Mouse (Mus musculus): ENCODE results near the gene Adamts3. TPM values are rescaled to one million over a fixed set of nuclear protein-coding genes. Genes with fewer than 3 reads are reported as not detected.

The Adamts3 gene
- total RNA-seq, 1 experiment = 1.2 TPM

- no peak for DNase-seq (ENCODE audit: low read depth, low spot score)
- TF ChIP-seq ZNF384 (IDR thresholded peaks at IDR 0.05; ENCODE audit: low read depth, low read length) (no peak), HCFC1 (IDR thresholded peaks at IDR 0.05; ENCODE audit: borderline replicate concordance, insufficient read depth, low read length) (no peak), MAFK (IDR thresholded peaks at IDR 0.05; ENCODE audit: insufficient read depth, low read depth, low read length) (no peak), ZC3H11A (IDR thresholded peaks at IDR 0.05; ENCODE audit: borderline replicate concordance, low read depth, low read length) (no peak), CHD2 (IDR thresholded peaks at IDR 0.05; ENCODE audit: low read depth, low read length) (no peak)
- H3K4me3 ChIP-seq (ENCODE audit: insufficient read depth in 1 of 2, low read depth in 1 of 2, low read length in 2 of 2, poor library complexity in 1 of 2, severe bottlenecking in 1 of 2) = no peak overlapping the region
- H3K36me3 ChIP-seq (ENCODE audit: control insufficient read depth, insufficient read depth, low read length, poor library complexity, severe bottlenecking) = no peaks in the 10 kb centered on the region
- in situ Hi-C loops (cut with MboI; ENCODE audit: low sequenced_read_pairs in 2 of 2, unreplicated experiment in 2 of 2) = no loop called here
- H3K9me3 ChIP-seq (ENCODE audit: control insufficient read depth, insufficient read depth, low read depth, low read length) = no peaks in the 10 kb centered on the region
- H3K27ac ChIP-seq (ENCODE audit: insufficient read depth, low read depth, low read length, poor library complexity, severe bottlenecking) = no peak overlapping the region
- no peaks in the 10 kb centered on the region for H3K4me1 ChIP-seq (ENCODE audit: control insufficient read depth in 2 of 2, insufficient read depth in 2 of 2, low read length in 2 of 2, poor library complexity in 1 of 2)
- H3K9ac ChIP-seq (ENCODE audit: insufficient read depth, low read depth, low read length, poor library complexity, severe bottlenecking) = no peak overlapping the region
Measured at GRCm38 (mm10) chr5:89816610-89817009, 66.5 kb downstream of the Adamts3 start.

- Histone ChIP-seq H3K36me3 (ENCODE audit: control insufficient read depth, insufficient read depth, low read length, poor library complexity, severe bottlenecking) (no peaks in the 10 kb centered on the region), H3K9me3 (ENCODE audit: control insufficient read depth, insufficient read depth, low read depth, low read length) (no peaks in the 10 kb centered on the region), H3K4me3 (ENCODE audit: insufficient read depth in 1 of 2, low read depth in 1 of 2, low read length in 2 of 2, poor library complexity in 1 of 2, severe bottlenecking in 1 of 2) (no peak overlapping the region), H3K27ac (ENCODE audit: insufficient read depth, low read depth, low read length, poor library complexity, severe bottlenecking) (no peak overlapping the region), H3K4me1 (ENCODE audit: control insufficient read depth in 2 of 2, insufficient read depth in 2 of 2, low read length in 2 of 2, poor library complexity in 1 of 2) (no peaks in the 10 kb centered on the region), H3K9ac (ENCODE audit: insufficient read depth, low read depth, low read length, poor library complexity, severe bottlenecking) (no peak overlapping the region)
- in situ Hi-C loops (cut with MboI; ENCODE audit: low sequenced_read_pairs in 2 of 2, unreplicated experiment in 2 of 2) = no loop called here
- no peak for TF ChIP-seq CHD2 (IDR thresholded peaks at IDR 0.05; ENCODE audit: low read depth, low read length)
- no peak for TF ChIP-seq ZNF384 (IDR thresholded peaks at IDR 0.05; ENCODE audit: low read depth, low read length)
- no peak for TF ChIP-seq MAFK (IDR thresholded peaks at IDR 0.05; ENCODE audit: insufficient read depth, low read depth, low read length)
- TF ChIP-seq ZC3H11A (IDR thresholded peaks at IDR 0.05; ENCODE audit: borderline replicate concordance, low read depth, low read length) = no peak
- TF ChIP-seq HCFC1 (IDR thresholded peaks at IDR 0.05; ENCODE audit: borderline replicate concordance, insufficient read depth, low read length) = no peak
- no peak for DNase-seq (ENCODE audit: low read depth, low spot score)
Measured at GRCm38 (mm10) chr5:89814552-89814951, 68.6 kb downstream of the Adamts3 start.

GRCm38 (mm10) chr5:89800181-89800816 lies 82.8 kb downstream of the Adamts3 start:
- H3K9ac ChIP-seq (ENCODE audit: insufficient read depth, low read depth, low read length, poor library complexity, severe bottlenecking) = no peak overlapping the region
- in situ Hi-C loops (cut with MboI; ENCODE audit: low sequenced_read_pairs in 2 of 2, unreplicated experiment in 2 of 2) = no loop called here
- TF ChIP-seq MAFK (IDR thresholded peaks at IDR 0.05; ENCODE audit: insufficient read depth, low read depth, low read length) = no peak
- no peak overlapping the region for H3K4me3 ChIP-seq (ENCODE audit: insufficient read depth in 1 of 2, low read depth in 1 of 2, low read length in 2 of 2, poor library complexity in 1 of 2, severe bottlenecking in 1 of 2)
- no peaks in the 10 kb centered on the region for H3K9me3 ChIP-seq (ENCODE audit: control insufficient read depth, insufficient read depth, low read depth, low read length)
- DNase-seq (ENCODE audit: low read depth, low spot score) = no peak
- no peak overlapping the region for H3K27ac ChIP-seq (ENCODE audit: insufficient read depth, low read depth, low read length, poor library complexity, severe bottlenecking)
- no peaks in the 10 kb centered on the region for H3K36me3 ChIP-seq (ENCODE audit: control insufficient read depth, insufficient read depth, low read length, poor library complexity, severe bottlenecking)
- H3K4me1 ChIP-seq (ENCODE audit: control insufficient read depth in 2 of 2, insufficient read depth in 2 of 2, low read length in 2 of 2, poor library complexity in 1 of 2) = no peaks in the 10 kb centered on the region

GRCm38 (mm10) chr5:89793706-89794105 lies 89.4 kb downstream of the Adamts3 start:
- in situ Hi-C loops (cut with MboI; ENCODE audit: low sequenced_read_pairs in 2 of 2, unreplicated experiment in 2 of 2) = no loop called here
- Histone ChIP-seq H3K4me1 (ENCODE audit: control insufficient read depth in 2 of 2, insufficient read depth in 2 of 2, low read length in 2 of 2, poor library complexity in 1 of 2) (no peaks in the 10 kb centered on the region), H3K36me3 (ENCODE audit: control insufficient read depth, insufficient read depth, low read length, poor library complexity, severe bottlenecking) (no peaks in the 10 kb centered on the region), H3K9me3 (ENCODE audit: control insufficient read depth, insufficient read depth, low read depth, low read length) (no peaks in the 10 kb centered on the region), H3K9ac (ENCODE audit: insufficient read depth, low read depth, low read length, poor library complexity, severe bottlenecking) (no peak overlapping the region), H3K4me3 (ENCODE audit: insufficient read depth in 1 of 2, low read depth in 1 of 2, low read length in 2 of 2, poor library complexity in 1 of 2, severe bottlenecking in 1 of 2) (no peak overlapping the region), H3K27ac (ENCODE audit: insufficient read depth, low read depth, low read length, poor library complexity, severe bottlenecking) (no peak overlapping the region)
- no peak for DNase-seq (ENCODE audit: low read depth, low spot score)
- TF ChIP-seq CHD2 (IDR thresholded peaks at IDR 0.05; ENCODE audit: low read depth, low read length) (no peak), MAFK (IDR thresholded peaks at IDR 0.05; ENCODE audit: insufficient read depth, low read depth, low read length) (no peak), HCFC1 (IDR thresholded peaks at IDR 0.05; ENCODE audit: borderline replicate concordance, insufficient read depth, low read length) (no peak), ZC3H11A (IDR thresholded peaks at IDR 0.05; ENCODE audit: borderline replicate concordance, low read depth, low read length) (no peak), ZNF384 (IDR thresholded peaks at IDR 0.05; ENCODE audit: low read depth, low read length) (no peak)

GRCm38 (mm10) chr5:89784635-89785034 lies 98.5 kb downstream of the Adamts3 start:
- no peaks in the 10 kb centered on the region for H3K9me3 ChIP-seq (ENCODE audit: control insufficient read depth, insufficient read depth, low read depth, low read length)
- no peak overlapping the region for H3K27ac ChIP-seq (ENCODE audit: insufficient read depth, low read depth, low read length, poor library complexity, severe bottlenecking)
- no peaks in the 10 kb centered on the region for H3K36me3 ChIP-seq (ENCODE audit: control insufficient read depth, insufficient read depth, low read length, poor library complexity, severe bottlenecking)
- in situ Hi-C loops (cut with MboI; ENCODE audit: low sequenced_read_pairs in 2 of 2, unreplicated experiment in 2 of 2) = no loop called here
- no peak for DNase-seq (ENCODE audit: low read depth, low spot score)
- no peak for TF ChIP-seq ZNF384 (IDR thresholded peaks at IDR 0.05; ENCODE audit: low read depth, low read length)
- TF ChIP-seq MAFK (IDR thresholded peaks at IDR 0.05; ENCODE audit: insufficient read depth, low read depth, low read length) = no peak
- no peak for TF ChIP-seq HCFC1 (IDR thresholded peaks at IDR 0.05; ENCODE audit: borderline replicate concordance, insufficient read depth, low read length)
- TF ChIP-seq CHD2 (IDR thresholded peaks at IDR 0.05; ENCODE audit: low read depth, low read length) = no peak
- no peak for TF ChIP-seq ZC3H11A (IDR thresholded peaks at IDR 0.05; ENCODE audit: borderline replicate concordance, low read depth, low read length)
- H3K9ac ChIP-seq (ENCODE audit: insufficient read depth, low read depth, low read length, poor library complexity, severe bottlenecking) = no peak overlapping the region
- no peaks in the 10 kb centered on the region for H3K4me1 ChIP-seq (ENCODE audit: control insufficient read depth in 2 of 2, insufficient read depth in 2 of 2, low read length in 2 of 2, poor library complexity in 1 of 2)
- H3K4me3 ChIP-seq (ENCODE audit: insufficient read depth in 1 of 2, low read depth in 1 of 2, low read length in 2 of 2, poor library complexity in 1 of 2, severe bottlenecking in 1 of 2) = no peak overlapping the region

Measured in ES-E14 (cell line).